8 mouse cellular contexts compared by ENCODE assay signal in the genomic region with DNA sequence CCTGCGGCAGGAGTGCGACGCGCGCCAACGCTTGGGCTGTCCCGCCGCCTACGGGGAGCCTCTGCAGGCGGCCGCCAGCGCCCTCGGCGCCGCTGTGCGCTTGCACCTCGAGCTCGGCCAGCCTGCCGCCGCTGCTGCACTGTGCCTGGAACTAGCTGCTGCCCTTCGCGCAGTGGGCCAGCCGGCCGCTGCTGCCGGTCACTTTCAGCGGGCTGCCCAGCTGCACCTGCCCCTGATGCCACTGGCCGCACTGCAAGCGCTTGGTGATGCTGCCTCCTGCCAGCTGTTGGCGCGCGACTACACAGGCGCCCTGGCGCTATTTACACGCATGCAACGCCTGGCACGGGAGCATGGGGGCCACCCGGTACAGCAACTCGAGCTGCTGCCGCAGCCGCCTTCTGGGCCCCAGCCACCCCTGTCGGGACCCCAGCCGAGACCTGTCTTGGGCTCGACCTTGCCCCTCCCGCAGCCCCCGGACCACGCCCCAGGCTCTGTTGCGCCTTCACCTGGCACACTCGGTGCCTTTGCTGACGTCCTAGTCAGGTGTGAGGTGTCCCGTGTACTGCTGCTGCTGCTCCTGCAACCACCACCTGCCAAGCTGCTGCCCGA. TPM values are rescaled to one million over a fixed set of nuclear protein-coding genes. Genes with fewer than 3 reads are reported as not detected.
A peak's percentile ranks its signal among the peaks of the same experiment; 100 is the strongest.
DNase-seq lines count a peak whose midpoint lies in the region; ATAC-seq and TF ChIP-seq lines count a peak whose summit lies in the region.

No protein-coding gene starts in this region.

- peak; percentile 71 for ATAC-seq in hindbrain, embryonic 11.5 days (ENCODE audit: low FRiP score)

- H3K4me3 ChIP-seq in ES-E14 (ENCODE audit: insufficient read depth in 1 of 2, low read depth in 1 of 2, low read length in 2 of 2, poor library complexity in 1 of 2, severe bottlenecking in 1 of 2) = peak overlapping the region; percentile 69 to 89
- peak overlapping the region; percentile 58 for H3K4me3 ChIP-seq in hindbrain, embryonic 11.5 days (ENCODE audit: low read depth, low read length)
- peak overlapping the region; percentile 95 for H3K4me3 ChIP-seq in megakaryocyte, embryonic 14.5 days (replicated peaks)

- no peak overlapping the region for H3K27ac ChIP-seq in ES-E14 (ENCODE audit: insufficient read depth, low read depth, low read length, poor library complexity, severe bottlenecking)
- H3K27ac ChIP-seq in hindbrain, embryonic 11.5 days (ENCODE audit: low read depth, low read length) = peak overlapping the region; percentile 87

- H3K36me3 ChIP-seq in ES-E14 (ENCODE audit: control insufficient read depth, insufficient read depth, low read length, poor library complexity, severe bottlenecking) = no peaks in the 10 kb centered on the region
- H3K36me3 ChIP-seq in hindbrain, embryonic 11.5 days (ENCODE audit: control insufficient read depth, insufficient read depth, low read length) = no peaks in the 10 kb centered on the region
- H3K36me3 ChIP-seq in megakaryocyte, embryonic 14.5 days (replicated peaks; ENCODE audit: low read length) = no peaks in the 10 kb centered on the region

- H3K9ac ChIP-seq in ES-E14 (ENCODE audit: insufficient read depth, low read depth, low read length, poor library complexity, severe bottlenecking) = peak overlapping the region; percentile 86
- H3K9ac ChIP-seq in hindbrain, embryonic 11.5 days (ENCODE audit: low read depth, low read length) = peak overlapping the region; percentile 77

- no peaks in the 10 kb centered on the region; the same call in 1 of the 2 replicates for H3K27me3 ChIP-seq in hindbrain, embryonic 11.5 days (ENCODE audit: control insufficient read depth, insufficient read depth, low read length)
- peaks cover 15% of the 10 kb centered on the region for H3K27me3 ChIP-seq in megakaryocyte, embryonic 14.5 days (replicated peaks)

- DNase-seq in ES-E14 (ENCODE audit: low read depth, low spot score) = no peak
- DNase-seq in cerebellum, adult 11-12 months = peak; percentile 75
- DNase-seq in frontal cortex, adult 2 months (ENCODE audit: extremely low spot score in 1 of 2, low spot score in 1 of 2) = peak; percentile 1 to 43
- DNase-seq in hindbrain, embryonic 11.5 days (ENCODE audit: low spot score) = peak; percentile 36
- DNase-seq in left cerebral cortex, adult 8-10 months (ENCODE audit: low spot score in 2 of 2) = peak; percentile 36 to 47
- peak; percentile 40 for DNase-seq in right cerebral cortex, adult 18-20 months
- peak; percentile 65 for DNase-seq in urinary bladder, adult 2 months (ENCODE audit: low spot score)

- WGBS in hindbrain, embryonic 11.5 days = 16% methylated on average over 41 of the region's 51 CpGs

- no peaks in the 10 kb centered on the region for H3K9me3 ChIP-seq in ES-E14 (ENCODE audit: control insufficient read depth, insufficient read depth, low read depth, low read length)
- no peaks in the 10 kb centered on the region for H3K9me3 ChIP-seq in hindbrain, embryonic 11.5 days (ENCODE audit: control insufficient read depth, low read length)
- H3K9me3 ChIP-seq in megakaryocyte, embryonic 14.5 days = no peaks in the 10 kb centered on the region

- H3K4me1 ChIP-seq in ES-E14 (ENCODE audit: control insufficient read depth in 2 of 2, insufficient read depth in 2 of 2, low read length in 2 of 2, poor library complexity in 1 of 2) = no peaks in the 10 kb centered on the region
- no peaks in the 10 kb centered on the region for H3K4me1 ChIP-seq in hindbrain, embryonic 11.5 days (replicated peaks; ENCODE audit: control insufficient read depth, insufficient read depth, low read length)
- H3K4me1 ChIP-seq in megakaryocyte, embryonic 14.5 days = peaks cover 5% of the 10 kb centered on the region

- in situ Hi-C loops in ES-E14 (cut with MboI; ENCODE audit: low sequenced_read_pairs in 2 of 2, unreplicated experiment in 2 of 2) = no loop called here

- H3K4me2 ChIP-seq in hindbrain, embryonic 11.5 days (replicated peaks; ENCODE audit: low read depth, low read length) = peak overlapping the region; percentile 75

TF ChIP-seq in ES-E14, 5 proteins besides CTCF, POLR2A, EP300 and RAD21:
- no peak for TF ChIP-seq HCFC1 (IDR thresholded peaks at IDR 0.05; ENCODE audit: borderline replicate concordance, insufficient read depth, low read length)
- no peak for TF ChIP-seq MAFK (IDR thresholded peaks at IDR 0.05; ENCODE audit: insufficient read depth, low read depth, low read length)
- TF ChIP-seq ZC3H11A (IDR thresholded peaks at IDR 0.05; ENCODE audit: borderline replicate concordance, low read depth, low read length) = no peak
- no peak for TF ChIP-seq CHD2 (IDR thresholded peaks at IDR 0.05; ENCODE audit: low read depth, low read length)
- no peak for TF ChIP-seq ZNF384 (IDR thresholded peaks at IDR 0.05; ENCODE audit: low read depth, low read length)

RNA-seq across cellular contexts. Expression of gene F8a, which starts 0.6 kb away (rescaled TPM):
- 1.9 and 2.6 TPM in 2 replicates for total RNA-seq in ES-E14 (2012; rRNA removed)
- polyA plus RNA-seq in frontal cortex, adult 2 months (2012; rRNA removed) = 14.7 and 16.6 TPM in 2 replicates
- polyA plus RNA-seq in hindbrain, embryonic 11.5 days (2014; fragmentation: Nextera tagmentation; extraction: Ambion mirVana) = 16.4 and 17.6 TPM in 2 replicates
- total RNA-seq in left cerebral cortex, adult 8-10 months (2022) = 10 to 100 TPM; 13.1 to 16.9 (median 14.0) TPM
- polyA plus RNA-seq in megakaryocyte, embryonic 14.5 days (2012; ENCODE audit: insufficient read depth, low replicate concordance) = 18.9 and 42.4 TPM in 2 replicates
- polyA plus RNA-seq in urinary bladder, adult 2 months (2012; rRNA removed) = 10.2 and 11.2 TPM in 2 replicates

RNA-seq across cellular contexts. Expression of gene Xlr4c, which starts 14.2 kb away (rescaled TPM):
- total RNA-seq in ES-E14 (2012; rRNA removed) = 0.90 and 7.6 TPM in 2 replicates
- 0.12 and 0.40 TPM in 2 replicates for polyA plus RNA-seq in frontal cortex, adult 2 months (2012; rRNA removed)
- not detected in 2 replicates for polyA plus RNA-seq in hindbrain, embryonic 11.5 days (2014; fragmentation: Nextera tagmentation; extraction: Ambion mirVana)
- under 1 TPM in 1 of 4 experiments, not detected in 3; 0.43 TPM for total RNA-seq in left cerebral cortex, adult 8-10 months (2022)
- polyA plus RNA-seq in megakaryocyte, embryonic 14.5 days (2012; ENCODE audit: insufficient read depth, low replicate concordance) = 2.7 TPM in 1 of 2 replicates, not detected in the other
- 0.52 and 1.3 TPM in 2 replicates for polyA plus RNA-seq in urinary bladder, adult 2 months (2012; rRNA removed)

RNA-seq across cellular contexts. Expression of gene Xlr4b, which starts 14.6 kb away (rescaled TPM):
- total RNA-seq in ES-E14 (2012; rRNA removed) = 0.58 and 6.6 TPM in 2 replicates
- 0.92 and 1.8 TPM in 2 replicates for polyA plus RNA-seq in frontal cortex, adult 2 months (2012; rRNA removed)
- 0.35 and 0.49 TPM in 2 replicates for polyA plus RNA-seq in hindbrain, embryonic 11.5 days (2014; fragmentation: Nextera tagmentation; extraction: Ambion mirVana)
- 1 to 10 TPM in 2 of 4 experiments, not detected in 2; 1.4 to 2.1 TPM for total RNA-seq in left cerebral cortex, adult 8-10 months (2022)
- 0.91 TPM in 1 of 2 replicates, not detected in the other for polyA plus RNA-seq in megakaryocyte, embryonic 14.5 days (2012; ENCODE audit: insufficient read depth, low replicate concordance)
- polyA plus RNA-seq in urinary bladder, adult 2 months (2012; rRNA removed) = 2.0 and 2.4 TPM in 2 replicates

RNA-seq across cellular contexts. Expression of gene Xlr3c, which starts 36.5 kb away (rescaled TPM):
- total RNA-seq in ES-E14 (2012; rRNA removed) = 1.4 and 8.9 TPM in 2 replicates
- 0.06 TPM in 1 of 2 replicates, not detected in the other for polyA plus RNA-seq in frontal cortex, adult 2 months (2012; rRNA removed)
- polyA plus RNA-seq in hindbrain, embryonic 11.5 days (2014; fragmentation: Nextera tagmentation; extraction: Ambion mirVana) = 0.37 and 0.75 TPM in 2 replicates
- total RNA-seq in left cerebral cortex, adult 8-10 months (2022) = not detected
- polyA plus RNA-seq in megakaryocyte, embryonic 14.5 days (2012; ENCODE audit: insufficient read depth, low replicate concordance) = not detected in 2 replicates
- polyA plus RNA-seq in urinary bladder, adult 2 months (2012; rRNA removed) = not detected in 2 replicates

RNA-seq across cellular contexts. Expression of gene Xlr3b, which starts 36.7 kb away (rescaled TPM):
- 4.0 and 16.6 TPM in 2 replicates for total RNA-seq in ES-E14 (2012; rRNA removed)
- 3.8 and 6.8 TPM in 2 replicates for polyA plus RNA-seq in frontal cortex, adult 2 months (2012; rRNA removed)
- polyA plus RNA-seq in hindbrain, embryonic 11.5 days (2014; fragmentation: Nextera tagmentation; extraction: Ambion mirVana) = 19.0 and 20.5 TPM in 2 replicates
- total RNA-seq in left cerebral cortex, adult 8-10 months (2022) = 10 to 100 TPM in 1 of 4 experiments, 1 to 10 TPM in 2, under 1 TPM in 1; 0.65 to 13.8 (median 4.2) TPM
- 0.17 TPM in 1 of 2 replicates, not detected in the other for polyA plus RNA-seq in megakaryocyte, embryonic 14.5 days (2012; ENCODE audit: insufficient read depth, low replicate concordance)
- polyA plus RNA-seq in urinary bladder, adult 2 months (2012; rRNA removed) = 7.5 and 14.6 TPM in 2 replicates
